Mouse (Mus musculus) ES-Bruce4 (cell line): ENCODE measurements at regions not wholly inside any gene's neighbourhood (a gene's known extent, or its start where the extent isn't known, plus 50 kb on each side); places are given as distances from the start of the nearest gene placed in this dataset.

ENCODE experiments used
- CTCF ChIP-seq: IDR thresholded peaks from one replicate; pipeline ENCODE4 v1.8.1; 2011; ENCODE audit warnings: low read depth, low read length
- POLR2A ChIP-seq: IDR thresholded peaks from one replicate; pipeline ENCODE4 v1.8.1; 2011; ENCODE audit warnings: low read length; ENCODE audit not compliant: insufficient read depth

- no peak for TF ChIP-seq CTCF
- no peak for TF ChIP-seq POLR2A
These were observed 69.8 kb upstream of the Ankrd1 start for GRCm38 (mm10) chr19:36189662-36190061.
